Mouse (Mus musculus): ENCODE data around the gene Sgpp1. TPM values are rescaled to one million over a fixed set of nuclear protein-coding genes. Genes with fewer than 3 reads are reported as not detected.
"Not testable (repeated sequence)": the region's sequence is repeated elsewhere in the genome, so short reads cannot be mapped to it uniquely, and the experiment has no call there.

Gene Sgpp1
- polyA plus RNA-seq, 1 experiment, result 64.9 TPM

DNA sequence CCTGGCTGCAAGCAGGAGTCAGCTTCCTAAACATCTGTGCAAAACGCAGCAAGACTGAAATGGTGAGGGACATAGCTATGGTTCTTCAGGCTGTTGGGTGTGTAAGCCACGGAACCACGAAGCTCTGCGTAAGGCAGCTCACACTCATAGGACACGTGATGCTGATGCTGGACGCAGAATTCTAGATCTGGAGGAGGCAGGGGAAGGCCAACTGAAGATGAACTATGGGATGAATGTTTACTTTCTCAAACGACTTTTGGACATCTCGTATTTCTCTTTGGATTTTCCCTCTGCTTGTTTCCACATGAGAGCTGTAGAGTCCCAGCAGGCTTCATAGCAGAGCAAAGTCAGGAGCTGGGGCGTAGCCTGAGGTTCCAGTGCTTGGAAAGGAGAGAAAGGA lies 21.9 kb downstream of the Sgpp1 start:
- DNase-seq, result no peak
- no peaks in the 10 kb centered on the region for H3K4me1 ChIP-seq (replicated peaks; ENCODE audit: control insufficient read depth, insufficient read depth, low read length)
- no peak overlapping the region for H3K4me3 ChIP-seq (ENCODE audit: control insufficient read depth, insufficient read depth, low read length)
- peaks cover 19% of the 10 kb centered on the region for H3K36me3 ChIP-seq (ENCODE audit: control insufficient read depth, insufficient read depth, low read length)
- peak overlapping the region; percentile 37; the same call in 1 of the 2 replicates for H3K27ac ChIP-seq (ENCODE audit: control insufficient read depth, insufficient read depth, low read length)
- H3K27me3 ChIP-seq (ENCODE audit: control insufficient read depth, insufficient read depth, low read length), result no peaks in the 10 kb centered on the region
- 83% methylated on average over 9 of the region's 9 CpGs for WGBS
- no peak for TF ChIP-seq CTCF (IDR thresholded peaks at IDR 0.05; ENCODE audit: borderline replicate concordance, control insufficient read depth, extremely low read depth, insufficient read depth, low read length, poor library complexity)
- TF ChIP-seq POLR2A (IDR thresholded peaks at IDR 0.05; ENCODE audit: control insufficient read depth, extremely low read depth, insufficient read depth, low read length, poor library complexity), result no peak

DNA sequence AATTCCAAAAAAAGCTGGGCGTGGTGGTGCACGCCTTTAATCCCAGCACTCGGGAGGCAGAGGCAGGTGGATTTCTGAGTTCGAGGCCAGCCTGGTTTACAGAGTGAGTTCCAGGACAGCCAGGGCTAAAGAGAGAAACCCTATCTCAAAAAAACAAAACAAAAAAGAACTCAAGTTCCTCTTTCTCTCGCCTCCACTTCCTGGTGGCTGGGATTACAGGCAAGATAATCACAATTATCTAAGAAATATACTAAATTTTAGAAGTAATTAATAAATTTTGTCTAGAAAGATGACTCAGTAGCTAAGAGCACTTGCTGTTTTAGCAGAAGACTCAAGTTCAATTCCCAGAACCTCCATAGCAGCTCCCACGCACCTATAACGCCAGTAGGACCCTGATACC lies 22.6 kb downstream of the Sgpp1 start:
- not testable (repeated sequence) for H3K4me3 ChIP-seq (ENCODE audit: control insufficient read depth, insufficient read depth, low read length); H3K27me3 ChIP-seq (ENCODE audit: control insufficient read depth, insufficient read depth, low read length); H3K4me1 ChIP-seq (replicated peaks; ENCODE audit: control insufficient read depth, insufficient read depth, low read length); H3K27ac ChIP-seq (ENCODE audit: control insufficient read depth, insufficient read depth, low read length); DNase-seq
- peaks cover 19% of the 10 kb centered on the region for H3K36me3 ChIP-seq (ENCODE audit: control insufficient read depth, insufficient read depth, low read length)
- WGBS, result 82% methylated on average over 7 of the region's 7 CpGs

DNA sequence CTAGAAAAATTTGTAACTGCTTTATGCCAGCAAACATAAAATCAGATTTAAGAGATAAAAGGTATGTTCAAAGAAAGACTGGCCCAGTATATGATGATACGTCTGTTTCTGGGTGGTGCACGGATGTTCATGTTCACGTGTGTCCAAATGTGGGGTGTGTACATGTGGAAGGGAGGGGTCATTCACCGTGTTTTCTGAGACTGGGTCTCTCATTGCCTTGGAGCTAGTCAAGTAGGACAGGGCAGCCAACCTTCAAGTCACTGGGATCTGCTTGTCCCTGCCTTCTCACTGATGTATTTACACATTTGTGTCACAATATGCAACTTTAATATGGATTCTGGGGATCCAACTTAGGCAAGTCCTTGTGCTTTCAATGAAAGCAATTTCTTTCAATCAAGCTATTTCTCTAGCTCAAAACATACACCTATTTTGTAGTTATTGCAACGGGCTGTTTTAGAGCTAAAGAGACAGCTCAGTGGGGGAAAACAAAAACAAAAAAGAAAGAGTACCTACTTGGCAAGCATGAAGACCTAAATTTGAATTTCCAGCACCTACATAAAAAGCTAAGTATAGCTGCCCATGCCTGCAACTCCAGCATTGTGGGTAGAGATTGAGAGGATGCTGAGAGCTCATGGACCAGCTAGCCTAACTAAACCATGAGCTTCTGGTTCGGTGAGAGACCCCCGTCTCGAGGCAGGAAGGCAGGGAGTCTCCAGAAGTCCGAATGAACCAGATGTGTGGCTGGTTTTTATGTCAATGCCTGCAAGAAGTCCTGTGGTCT lies 24.7 kb downstream of the Sgpp1 start:
- no peak for DNase-seq
- no peaks in the 10 kb centered on the region for H3K27me3 ChIP-seq (ENCODE audit: control insufficient read depth, insufficient read depth, low read length)
- H3K4me1 ChIP-seq (replicated peaks; ENCODE audit: control insufficient read depth, insufficient read depth, low read length), result no peaks in the 10 kb centered on the region
- WGBS, result 96% methylated on average over 9 of the region's 9 CpGs
- no peak overlapping the region for H3K4me3 ChIP-seq (ENCODE audit: control insufficient read depth, insufficient read depth, low read length)
- peaks cover 10% of the 10 kb centered on the region for H3K36me3 ChIP-seq (ENCODE audit: control insufficient read depth, insufficient read depth, low read length)
- H3K27ac ChIP-seq (ENCODE audit: control insufficient read depth, insufficient read depth, low read length), result no peak overlapping the region
- TF ChIP-seq CTCF (IDR thresholded peaks at IDR 0.05; ENCODE audit: borderline replicate concordance, control insufficient read depth, extremely low read depth, insufficient read depth, low read length, poor library complexity), result no peak
- no peak for TF ChIP-seq POLR2A (IDR thresholded peaks at IDR 0.05; ENCODE audit: control insufficient read depth, extremely low read depth, insufficient read depth, low read length, poor library complexity)

DNA sequence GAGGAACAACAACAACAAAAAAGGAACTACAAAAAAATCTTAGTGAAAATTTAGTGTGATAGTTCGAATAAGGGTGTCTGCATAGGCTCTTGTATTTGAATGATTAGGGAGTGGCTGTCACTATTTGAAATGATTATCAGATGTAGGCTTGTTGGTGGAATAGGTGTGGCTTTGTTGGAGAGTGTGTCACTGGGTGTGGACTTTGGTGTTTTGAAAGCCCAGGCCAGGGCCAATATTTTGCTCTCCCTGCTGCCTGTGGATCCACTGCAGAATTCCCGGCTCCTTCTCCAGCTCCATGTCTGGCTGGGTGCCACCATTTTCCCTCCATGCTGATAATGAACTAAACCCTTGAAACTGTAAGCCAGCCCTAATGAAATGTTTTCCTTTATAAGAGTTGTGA lies 26.0 kb downstream of the Sgpp1 start:
- WGBS, result 91% methylated on average over 2 of the region's 2 CpGs
- TF ChIP-seq CTCF (IDR thresholded peaks at IDR 0.05; ENCODE audit: borderline replicate concordance, control insufficient read depth, extremely low read depth, insufficient read depth, low read length, poor library complexity) (no peak), POLR2A (IDR thresholded peaks at IDR 0.05; ENCODE audit: control insufficient read depth, extremely low read depth, insufficient read depth, low read length, poor library complexity) (no peak)
- DNase-seq, result no peak

GRCm38 (mm10) chr12:75706670-75707069 lies 28.9 kb downstream of the Sgpp1 start:
- no peaks in the 10 kb centered on the region for H3K27me3 ChIP-seq (ENCODE audit: control insufficient read depth, insufficient read depth, low read length)
- no peaks in the 10 kb centered on the region for H3K4me1 ChIP-seq (replicated peaks; ENCODE audit: control insufficient read depth, insufficient read depth, low read length)
- 98% methylated on average over 7 of the region's 7 CpGs for WGBS
- no peak overlapping the region for H3K4me3 ChIP-seq (ENCODE audit: control insufficient read depth, insufficient read depth, low read length)
- DNase-seq, result no peak
- TF ChIP-seq CTCF (IDR thresholded peaks at IDR 0.05; ENCODE audit: borderline replicate concordance, control insufficient read depth, extremely low read depth, insufficient read depth, low read length, poor library complexity), result no peak
- no peak for TF ChIP-seq POLR2A (IDR thresholded peaks at IDR 0.05; ENCODE audit: control insufficient read depth, extremely low read depth, insufficient read depth, low read length, poor library complexity)
- H3K27ac ChIP-seq (ENCODE audit: control insufficient read depth, insufficient read depth, low read length), result no peak overlapping the region
- H3K36me3 ChIP-seq (ENCODE audit: control insufficient read depth, insufficient read depth, low read length), result no peaks in the 10 kb centered on the region

More for the DNA sequence above, 26.0 kb downstream of the Sgpp1 start:
- H3K27ac ChIP-seq (ENCODE audit: control insufficient read depth, insufficient read depth, low read length), result no peak overlapping the region
- no peak overlapping the region for H3K4me3 ChIP-seq (ENCODE audit: control insufficient read depth, insufficient read depth, low read length)
- H3K27me3 ChIP-seq (ENCODE audit: control insufficient read depth, insufficient read depth, low read length), result no peaks in the 10 kb centered on the region
- peaks cover 10% of the 10 kb centered on the region; the same call in 1 of the 2 replicates for H3K36me3 ChIP-seq (ENCODE audit: control insufficient read depth, insufficient read depth, low read length)
- H3K4me1 ChIP-seq (replicated peaks; ENCODE audit: control insufficient read depth, insufficient read depth, low read length), result no peaks in the 10 kb centered on the region

DNA sequence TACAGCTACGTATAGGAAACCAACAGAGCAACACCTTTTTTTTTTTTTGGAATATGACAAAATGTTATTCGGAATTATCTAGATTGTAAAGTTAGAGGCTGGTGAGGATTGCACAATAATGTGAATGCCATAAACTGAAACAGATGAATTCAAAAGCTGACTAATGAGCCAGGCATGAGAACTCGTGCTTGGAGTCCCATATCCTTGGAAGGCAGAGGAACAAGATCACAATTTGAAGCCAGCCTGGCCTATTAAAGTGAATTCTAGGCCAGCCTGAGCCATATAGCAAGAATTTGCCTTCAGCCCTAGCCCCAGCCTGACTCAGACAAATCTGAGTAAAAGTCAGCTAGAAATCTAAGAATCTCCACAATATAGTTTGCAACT lies 32.8 kb downstream of the Sgpp1 start:
- no peak for TF ChIP-seq CTCF (IDR thresholded peaks at IDR 0.05; ENCODE audit: borderline replicate concordance, control insufficient read depth, extremely low read depth, insufficient read depth, low read length, poor library complexity)
- no peak for TF ChIP-seq POLR2A (IDR thresholded peaks at IDR 0.05; ENCODE audit: control insufficient read depth, extremely low read depth, insufficient read depth, low read length, poor library complexity)
- H3K27ac ChIP-seq (ENCODE audit: control insufficient read depth, insufficient read depth, low read length), result no peak overlapping the region
- H3K36me3 ChIP-seq (ENCODE audit: control insufficient read depth, insufficient read depth, low read length), result no peaks in the 10 kb centered on the region
- no peak for DNase-seq
- 95% methylated on average over 3 of the region's 3 CpGs for WGBS
- H3K27me3 ChIP-seq (ENCODE audit: control insufficient read depth, insufficient read depth, low read length), result no peaks in the 10 kb centered on the region
- no peak overlapping the region for H3K4me3 ChIP-seq (ENCODE audit: control insufficient read depth, insufficient read depth, low read length)
- no peaks in the 10 kb centered on the region for H3K4me1 ChIP-seq (replicated peaks; ENCODE audit: control insufficient read depth, insufficient read depth, low read length)
